Mouse (Mus musculus): Measurements from ENCODE around the gene Myh3. TPM values are rescaled to one million over a fixed set of nuclear protein-coding genes. Genes with fewer than 3 reads are reported as not detected.

Gene Myh3
- polyA plus RNA-seq, 1 experiment from 2014 or later, result 3.7 TPM

GRCm38 (mm10) chr11:67135532-67135931 is 57.4 kb downstream of the Myh3 start:
- H3K27me3 ChIP-seq, result no peaks in the 10 kb centered on the region
- H3K4me3 ChIP-seq, result no peak overlapping the region
- H3K4me2 ChIP-seq, result no peak overlapping the region
- no peak overlapping the region for H3K27ac ChIP-seq (replicated peaks)
- no peaks in the 10 kb centered on the region for H3K9me3 ChIP-seq
- no peaks in the 10 kb centered on the region for H3K36me3 ChIP-seq
- H3K9ac ChIP-seq, result no peak overlapping the region
- H3K4me1 ChIP-seq (replicated peaks), result no peaks in the 10 kb centered on the region
- 86% methylated on average over 2 of the region's 2 CpGs for WGBS
- ATAC-seq (ENCODE audit: low read depth), result no peak

DNA sequence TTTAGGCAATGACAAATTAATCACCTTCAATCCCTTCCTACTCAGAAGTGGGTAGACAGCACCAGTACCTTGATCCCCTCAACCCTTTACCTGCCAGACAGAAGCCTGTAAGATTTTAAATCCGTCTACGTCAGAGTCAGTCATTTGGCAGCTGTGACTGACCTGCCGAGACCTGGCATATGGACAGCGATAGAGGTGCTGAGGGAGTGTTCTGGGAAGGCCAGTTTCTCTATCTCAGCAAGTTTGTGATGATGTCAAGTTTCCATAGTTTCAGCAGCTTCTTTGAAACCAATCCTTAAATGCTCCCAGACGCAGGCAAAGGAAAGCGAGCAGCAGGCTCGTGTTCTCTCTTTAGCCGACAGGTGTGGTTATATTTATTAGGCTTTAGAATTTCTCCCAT is 61.5 kb downstream of the Myh3 start:
- H3K4me2 ChIP-seq, result no peak overlapping the region
- no peaks in the 10 kb centered on the region for H3K9me3 ChIP-seq
- WGBS, result 86% methylated on average over 8 of the region's 8 CpGs
- ATAC-seq (ENCODE audit: low read depth), result no peak
- no peaks in the 10 kb centered on the region for H3K4me1 ChIP-seq (replicated peaks)
- H3K27ac ChIP-seq (replicated peaks), result no peak overlapping the region
- H3K9ac ChIP-seq, result no peak overlapping the region
- H3K36me3 ChIP-seq, result no peaks in the 10 kb centered on the region
- no peaks in the 10 kb centered on the region for H3K27me3 ChIP-seq
- H3K4me3 ChIP-seq, result no peak overlapping the region

DNA sequence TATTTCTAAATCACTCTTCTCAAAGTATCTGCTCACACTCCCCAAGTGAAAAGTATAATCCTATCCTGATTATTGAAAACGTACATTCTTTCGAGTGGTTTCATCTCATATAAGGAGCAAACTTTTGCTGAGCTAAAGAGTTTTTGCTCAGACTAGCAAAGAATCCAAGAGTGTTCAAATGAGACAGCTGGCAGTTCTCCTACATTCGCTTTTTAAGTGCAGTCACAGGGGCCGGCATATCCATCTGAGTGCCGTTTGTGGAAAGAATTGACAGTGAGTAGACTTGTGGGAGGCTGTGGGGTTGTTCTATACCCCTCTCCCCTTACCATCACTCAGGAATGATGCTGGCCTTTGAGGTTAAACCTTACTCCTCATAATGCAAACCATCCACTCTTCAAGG is 62.1 kb downstream of the Myh3 start:
- Histone ChIP-seq H3K27ac (replicated peaks) (no peak overlapping the region), H3K4me2 (no peak overlapping the region), H3K36me3 (no peaks in the 10 kb centered on the region), H3K4me3 (no peak overlapping the region), H3K9me3 (no peaks in the 10 kb centered on the region), H3K4me1 (replicated peaks) (no peaks in the 10 kb centered on the region), H3K27me3 (no peaks in the 10 kb centered on the region), H3K9ac (no peak overlapping the region)
- no peak for ATAC-seq (ENCODE audit: low read depth)
- 84% methylated on average over 5 of the region's 5 CpGs for WGBS

DNA sequence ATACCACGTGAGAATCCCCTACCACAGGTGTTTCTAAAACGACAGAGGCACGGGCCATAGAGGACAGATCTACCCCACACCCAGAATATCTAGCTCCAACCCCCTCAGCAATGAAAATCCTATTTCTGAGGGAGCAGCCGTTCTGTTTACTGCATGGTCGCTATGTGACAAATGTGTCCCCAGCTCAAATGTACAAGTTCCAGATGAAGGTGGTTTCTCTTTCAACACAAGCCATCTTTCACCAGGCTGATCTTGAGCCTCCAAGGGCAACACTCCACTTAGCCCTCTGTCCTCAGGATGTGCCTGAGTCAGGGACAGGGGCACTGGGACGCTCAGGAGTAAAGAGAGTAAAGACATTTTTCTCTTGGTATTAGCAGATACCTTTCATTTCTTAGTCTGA is 62.9 kb downstream of the Myh3 start:
- no peak overlapping the region for H3K27ac ChIP-seq (replicated peaks)
- no peak for ATAC-seq (ENCODE audit: low read depth)
- H3K9me3 ChIP-seq, result no peaks in the 10 kb centered on the region
- no peaks in the 10 kb centered on the region for H3K4me1 ChIP-seq (replicated peaks)
- H3K4me2 ChIP-seq, result no peak overlapping the region
- H3K27me3 ChIP-seq, result no peaks in the 10 kb centered on the region
- H3K9ac ChIP-seq, result no peak overlapping the region
- H3K36me3 ChIP-seq, result no peaks in the 10 kb centered on the region
- 80% methylated on average over 6 of the region's 6 CpGs for WGBS
- no peak overlapping the region for H3K4me3 ChIP-seq

- Histone ChIP-seq H3K27me3 (no peaks in the 10 kb centered on the region), H3K9ac (no peak overlapping the region), H3K4me1 (replicated peaks) (no peaks in the 10 kb centered on the region), H3K9me3 (no peaks in the 10 kb centered on the region), H3K27ac (replicated peaks) (no peak overlapping the region), H3K4me3 (no peak overlapping the region), H3K36me3 (no peaks in the 10 kb centered on the region), H3K4me2 (no peak overlapping the region)
- ATAC-seq (ENCODE audit: low read depth), result no peak
- WGBS, result 76% methylated on average over 4 of the region's 4 CpGs
These were observed 63.9 kb downstream of the Myh3 start for GRCm38 (mm10) chr11:67142047-67142446.

GRCm38 (mm10) chr11:67143065-67143464 is 65.0 kb downstream of the Myh3 start:
- Histone ChIP-seq H3K27me3 (no peaks in the 10 kb centered on the region), H3K36me3 (no peaks in the 10 kb centered on the region), H3K4me3 (no peak overlapping the region), H3K9ac (no peak overlapping the region), H3K9me3 (no peaks in the 10 kb centered on the region), H3K4me1 (replicated peaks) (no peaks in the 10 kb centered on the region), H3K27ac (replicated peaks) (no peak overlapping the region), H3K4me2 (no peak overlapping the region)
- 84% methylated on average over 5 of the region's 5 CpGs for WGBS
- no peak for ATAC-seq (ENCODE audit: low read depth)

DNA sequence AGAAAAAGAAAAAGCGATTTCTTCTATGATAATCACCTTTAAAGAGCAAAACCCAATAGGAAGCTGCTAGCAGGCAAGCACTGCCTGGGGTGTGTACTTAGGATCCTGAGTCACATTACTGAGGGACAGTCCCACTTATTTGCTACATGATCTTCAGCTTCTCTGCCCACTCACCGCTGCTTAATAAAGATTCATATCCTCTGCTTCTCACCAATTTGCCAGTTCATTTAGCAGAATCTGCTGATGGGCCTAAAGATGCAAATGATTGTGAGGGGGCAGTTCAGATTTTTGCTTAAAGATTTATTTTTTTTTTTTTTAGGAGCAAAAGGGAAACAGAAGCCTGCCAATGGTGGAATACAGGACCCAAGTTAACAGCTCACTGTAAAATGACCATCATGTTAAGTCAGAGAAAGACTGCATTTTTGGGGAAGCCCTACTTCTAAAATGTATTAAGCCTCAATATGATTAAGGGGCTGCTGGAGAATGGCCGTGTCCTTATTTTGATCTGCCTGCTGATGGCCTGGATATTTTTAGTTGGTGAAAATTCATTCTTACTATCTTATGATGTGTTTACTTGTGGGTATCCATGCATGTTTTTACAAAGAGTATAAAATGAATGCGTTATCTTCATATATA is 65.9 kb downstream of the Myh3 start:
- no peaks in the 10 kb centered on the region for H3K27me3 ChIP-seq
- H3K9ac ChIP-seq, result no peak overlapping the region
- H3K9me3 ChIP-seq, result no peaks in the 10 kb centered on the region
- H3K4me1 ChIP-seq (replicated peaks), result no peaks in the 10 kb centered on the region
- no peak for ATAC-seq (ENCODE audit: low read depth)
- no peak overlapping the region for H3K4me3 ChIP-seq
- 84% methylated on average over 4 of the region's 4 CpGs for WGBS
- no peak overlapping the region for H3K27ac ChIP-seq (replicated peaks)
- no peaks in the 10 kb centered on the region for H3K36me3 ChIP-seq
- H3K4me2 ChIP-seq, result no peak overlapping the region

DNA sequence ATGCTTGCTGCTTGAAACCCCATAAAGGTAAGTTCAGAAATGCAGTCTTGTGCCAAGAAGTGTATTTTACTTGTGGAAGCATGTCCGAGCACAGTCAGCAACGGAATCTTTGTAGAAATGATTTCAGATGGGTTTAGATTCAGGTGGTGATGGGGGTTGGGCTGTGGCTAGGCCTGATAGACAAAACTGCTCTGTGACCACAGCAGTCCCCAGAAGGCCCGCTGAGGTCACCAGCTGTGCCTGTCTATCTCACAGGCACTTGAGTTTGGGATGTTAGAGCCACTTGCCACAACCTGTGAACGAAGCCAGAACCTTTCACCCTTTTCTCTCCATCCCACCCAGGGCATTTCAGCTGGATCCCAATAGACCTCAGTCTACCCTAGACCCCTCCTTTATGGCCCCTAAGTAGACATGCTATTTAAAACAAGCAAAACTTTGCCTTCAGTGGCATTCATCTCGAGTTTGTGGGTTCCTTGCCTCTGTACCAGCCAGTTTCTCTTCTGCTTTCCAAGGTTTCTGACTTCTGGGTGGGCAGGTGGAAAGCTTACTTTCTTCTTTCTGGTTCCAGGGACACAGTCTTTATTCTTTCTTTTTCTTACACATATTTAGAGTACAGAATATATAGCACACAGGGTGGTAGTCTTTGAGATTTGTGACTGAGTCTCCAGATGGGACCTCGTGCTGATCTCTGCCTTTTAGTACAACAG is 66.6 kb downstream of the Myh3 start:
- ATAC-seq (ENCODE audit: low read depth), result no peak
- Histone ChIP-seq H3K27me3 (no peaks in the 10 kb centered on the region), H3K36me3 (no peaks in the 10 kb centered on the region), H3K9me3 (no peaks in the 10 kb centered on the region), H3K4me3 (no peak overlapping the region), H3K4me1 (replicated peaks) (no peaks in the 10 kb centered on the region), H3K9ac (no peak overlapping the region), H3K27ac (replicated peaks) (no peak overlapping the region), H3K4me2 (no peak overlapping the region)
- WGBS, result 71% methylated on average over 6 of the region's 6 CpGs

DNA sequence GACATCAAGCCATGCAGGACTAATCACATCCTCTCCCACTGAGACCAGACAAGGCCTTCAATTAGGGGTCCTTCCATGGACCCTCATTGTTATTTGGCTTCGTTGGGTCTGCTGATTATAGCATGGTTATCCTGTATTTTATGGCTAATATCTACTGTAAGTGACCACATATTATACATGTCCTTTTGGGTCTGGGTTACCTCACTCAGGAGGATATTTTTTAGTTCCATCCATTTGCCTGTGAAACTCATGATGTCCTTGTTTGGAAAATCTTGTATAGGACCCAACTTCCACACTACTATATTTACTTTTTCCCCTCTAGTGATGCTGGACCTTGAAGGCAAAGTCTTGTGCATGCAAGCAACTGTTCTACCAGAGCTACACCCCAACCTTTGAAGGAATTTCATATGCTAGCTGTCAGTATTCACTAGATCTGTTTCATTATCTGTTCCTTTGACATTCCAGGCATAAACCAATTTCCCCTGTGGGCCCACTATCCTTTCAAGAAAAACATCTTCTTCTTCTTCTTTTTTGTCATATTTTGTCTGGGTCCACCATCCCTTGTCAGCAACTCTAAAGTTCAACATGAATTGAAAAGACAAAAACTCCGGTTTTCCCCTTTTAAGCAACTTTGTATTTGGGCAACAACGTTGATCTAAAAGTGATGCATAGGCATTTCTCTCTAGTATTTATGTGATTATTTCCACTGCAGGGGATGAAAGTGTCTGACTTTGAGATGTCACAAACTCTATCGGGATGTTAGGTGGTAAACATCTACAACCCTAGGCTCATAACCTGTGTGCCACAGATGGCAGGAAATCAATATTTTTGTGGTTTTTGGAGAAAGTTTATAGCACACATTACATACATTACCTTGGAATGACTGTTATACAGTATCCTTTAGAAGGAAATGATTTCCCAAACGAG is 67.6 kb downstream of the Myh3 start:
- no peak overlapping the region for H3K9ac ChIP-seq
- no peak overlapping the region for H3K4me2 ChIP-seq
- H3K9me3 ChIP-seq, result no peaks in the 10 kb centered on the region
- no peak for ATAC-seq (ENCODE audit: low read depth)
- no peak overlapping the region for H3K27ac ChIP-seq (replicated peaks)
- WGBS, result 89% methylated on average over 5 of the region's 5 CpGs
- no peaks in the 10 kb centered on the region for H3K4me1 ChIP-seq (replicated peaks)
- no peaks in the 10 kb centered on the region for H3K27me3 ChIP-seq
- no peaks in the 10 kb centered on the region for H3K36me3 ChIP-seq
- no peak overlapping the region for H3K4me3 ChIP-seq

DNA sequence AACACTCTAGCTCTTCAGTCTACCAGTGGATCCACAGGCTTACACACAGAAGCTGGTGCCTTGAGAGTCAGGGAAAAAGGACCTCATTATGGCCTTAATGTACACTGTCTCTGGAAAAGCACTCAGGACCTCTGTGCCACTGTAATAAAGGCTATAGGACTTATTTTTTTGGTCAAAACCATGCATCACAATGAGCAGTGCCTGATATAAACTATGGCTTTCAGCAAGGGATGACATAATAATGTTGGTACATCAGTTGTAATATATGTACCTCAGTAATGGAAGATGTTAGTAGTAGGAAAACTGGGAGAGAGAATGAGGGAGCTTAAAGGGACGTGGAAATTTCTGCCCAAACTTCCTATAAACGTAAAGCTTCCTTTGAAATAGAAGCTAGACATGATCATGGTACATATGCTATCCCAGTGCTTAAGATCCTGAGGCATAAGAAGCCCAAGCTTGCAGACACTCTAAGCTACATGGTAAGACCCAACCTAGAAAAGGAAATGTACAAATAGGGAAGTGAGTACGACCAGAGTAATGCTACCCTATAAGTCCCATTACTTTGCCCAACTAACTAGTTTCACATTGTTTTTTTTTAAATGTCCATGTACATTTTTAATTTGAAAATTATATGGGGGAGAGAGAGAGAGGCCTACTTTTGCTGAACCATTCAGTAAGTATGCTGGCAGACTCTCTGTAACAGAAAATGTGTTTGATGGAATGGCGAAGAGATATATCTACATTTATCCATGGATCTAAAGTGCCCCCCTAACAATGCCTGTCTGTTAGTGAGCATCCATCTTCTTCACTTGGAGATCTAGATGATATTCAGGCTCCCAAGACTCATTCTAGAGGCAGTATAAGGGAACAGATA is 68.5 kb downstream of the Myh3 start:
- Histone ChIP-seq H3K4me2 (no peak overlapping the region), H3K27me3 (no peaks in the 10 kb centered on the region), H3K9me3 (no peaks in the 10 kb centered on the region), H3K4me3 (no peak overlapping the region), H3K36me3 (no peaks in the 10 kb centered on the region), H3K9ac (no peak overlapping the region), H3K4me1 (replicated peaks) (no peaks in the 10 kb centered on the region), H3K27ac (replicated peaks) (no peak overlapping the region)
- ATAC-seq (ENCODE audit: low read depth), result no peak
- WGBS, result 88% methylated on average over 4 of the region's 4 CpGs

DNA sequence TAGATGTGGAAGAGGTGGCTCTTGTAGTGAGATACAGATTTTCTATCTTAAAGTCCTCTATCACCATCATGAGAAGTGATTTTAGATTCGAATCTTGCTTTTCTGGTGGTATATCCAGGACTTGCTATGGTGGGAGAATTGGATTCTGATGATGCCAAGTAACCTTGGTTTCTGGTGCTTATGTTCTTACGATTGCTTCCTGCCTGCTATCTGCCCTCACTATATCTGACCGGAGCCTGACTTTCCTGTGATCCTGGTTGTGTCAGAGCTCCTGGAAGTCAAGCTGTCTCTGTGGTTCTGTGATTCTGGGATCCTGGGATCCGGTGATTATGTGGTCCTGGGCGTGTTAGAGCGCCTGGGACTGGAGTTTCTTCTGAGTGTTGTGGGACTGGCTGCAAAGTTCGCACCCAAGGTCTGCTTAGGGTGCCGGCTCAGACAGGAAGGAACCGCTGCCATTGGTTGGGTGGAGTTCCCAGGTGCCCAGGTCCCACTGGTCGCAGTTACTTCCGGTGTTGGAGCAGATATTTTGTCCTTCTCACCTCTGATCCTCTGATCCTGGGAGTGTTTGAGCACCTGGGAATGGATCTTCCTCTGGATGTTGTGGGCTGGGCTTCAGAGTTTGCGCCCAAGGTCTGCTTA is 69.3 kb downstream of the Myh3 start:
- 92% methylated on average over 12 of the region's 12 CpGs for WGBS
- H3K9me3 ChIP-seq, result no peaks in the 10 kb centered on the region
- H3K9ac ChIP-seq, result no peak overlapping the region
- no peak overlapping the region for H3K27ac ChIP-seq (replicated peaks)
- no peaks in the 10 kb centered on the region for H3K36me3 ChIP-seq
- H3K27me3 ChIP-seq, result no peaks in the 10 kb centered on the region
- ATAC-seq (ENCODE audit: low read depth), result no peak
- no peaks in the 10 kb centered on the region for H3K4me1 ChIP-seq (replicated peaks)
- no peak overlapping the region for H3K4me2 ChIP-seq
- no peak overlapping the region for H3K4me3 ChIP-seq
